Mouse (Mus musculus) lung, adult 18-20 months (tissue): Measurements from ENCODE around the gene Plekhb1.
A peak's percentile ranks its signal among the peaks of the same experiment; 100 is the strongest.

Experiments used
- DNase-seq, 2 experiments: peaks; one replicate each; pipeline ENCODE4 v3.0.0; 2022; ENCODE audit warnings: mixed read lengths in 2 of 2

Plekhb1 gene

DNA sequence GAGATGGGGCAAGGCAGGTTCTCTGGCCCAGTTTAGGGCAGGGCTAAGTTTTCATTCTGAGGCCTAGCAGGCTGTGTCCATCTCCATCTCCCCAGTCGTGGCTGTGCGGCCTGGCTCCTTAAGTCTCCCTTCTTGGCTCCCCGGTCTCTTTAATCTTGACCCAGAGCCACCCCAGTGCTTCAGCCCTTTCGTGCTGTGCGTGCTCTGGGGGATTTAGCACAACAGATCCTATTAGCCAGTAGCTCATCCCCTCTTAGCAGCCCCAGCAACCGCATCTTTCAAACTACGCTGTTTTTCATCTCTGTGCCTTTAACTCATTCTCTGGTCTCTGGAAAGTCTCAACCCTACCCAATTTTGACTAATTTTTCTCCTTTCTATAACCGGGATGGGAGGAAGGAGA lies at the start of gene Plekhb1:
Plekhb1 (minus strand) TSS at position 184 of the 400 bp plus-strand sequence.
- DNase-seq = no peak

GRCm38 (mm10) chr7:100706883-100707480 lies 44.8 kb upstream of the Plekhb1 start:
- DNase-seq = no peak

DNA sequence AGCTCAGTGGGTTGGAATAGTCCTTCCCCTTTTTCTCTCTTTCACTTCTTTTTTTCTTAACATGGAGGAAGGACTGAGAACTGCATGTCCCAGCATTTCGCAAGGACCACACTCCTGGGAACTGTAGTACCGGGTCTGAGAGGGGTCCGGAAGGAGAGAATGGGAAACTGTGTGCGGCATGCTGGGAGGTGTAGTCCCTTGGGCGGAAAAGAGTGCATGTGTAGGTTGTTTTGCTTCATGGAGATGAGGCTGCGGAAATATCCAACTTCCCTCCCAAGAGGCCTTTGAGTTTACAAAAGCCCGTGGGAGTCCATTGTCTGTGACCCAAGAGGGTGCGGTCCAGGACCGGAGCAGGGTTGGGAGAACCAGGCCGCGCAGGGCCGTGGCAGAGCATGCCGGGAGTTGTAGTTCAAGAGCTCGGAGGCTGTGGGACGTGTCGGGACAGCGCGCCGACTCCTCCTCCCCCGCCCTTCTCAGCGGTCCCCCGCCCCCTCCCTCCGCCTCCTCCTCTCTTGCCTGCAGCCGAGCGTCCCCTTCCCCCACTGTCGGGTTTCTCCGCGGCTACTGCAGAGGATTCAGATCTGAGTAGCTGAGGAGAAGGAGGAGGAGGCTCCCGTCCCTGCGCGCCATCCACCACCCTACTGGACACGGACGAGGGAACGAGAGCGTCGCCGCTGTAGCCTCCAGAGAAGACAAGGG lies 44.1 kb upstream of the Plekhb1 start, which contains the start of gene Fam168a:
Fam168a (plus strand) TSS at position 493 of the 699 bp plus-strand sequence.
- DNase-seq = peak; percentile 96 to 98

GRCm38 (mm10) chr7:100699771-100700770 lies 37.9 kb upstream of the Plekhb1 start:
- peak; percentile 19 to 25 for DNase-seq

DNA sequence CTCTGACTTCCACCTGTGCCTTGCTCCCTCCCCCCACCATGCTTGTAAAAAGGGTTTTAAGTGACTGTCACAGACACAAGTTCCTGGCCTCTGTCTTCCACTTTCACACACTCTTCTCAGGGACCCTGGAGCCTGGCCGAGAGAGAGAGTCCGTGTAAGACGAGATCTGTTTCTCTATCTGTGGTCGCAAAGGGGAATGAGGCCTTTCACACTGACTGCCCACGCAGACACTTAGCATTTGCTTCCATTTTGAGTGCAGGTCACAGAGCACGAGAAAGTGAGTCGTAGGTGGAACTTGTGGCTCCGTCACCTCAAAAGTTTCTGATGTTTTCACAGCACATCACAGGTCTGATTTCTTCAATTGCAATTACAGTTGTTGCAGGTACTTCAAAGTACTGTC lies 31.0 kb upstream of the Plekhb1 start:
- DNase-seq = no peak

DNA sequence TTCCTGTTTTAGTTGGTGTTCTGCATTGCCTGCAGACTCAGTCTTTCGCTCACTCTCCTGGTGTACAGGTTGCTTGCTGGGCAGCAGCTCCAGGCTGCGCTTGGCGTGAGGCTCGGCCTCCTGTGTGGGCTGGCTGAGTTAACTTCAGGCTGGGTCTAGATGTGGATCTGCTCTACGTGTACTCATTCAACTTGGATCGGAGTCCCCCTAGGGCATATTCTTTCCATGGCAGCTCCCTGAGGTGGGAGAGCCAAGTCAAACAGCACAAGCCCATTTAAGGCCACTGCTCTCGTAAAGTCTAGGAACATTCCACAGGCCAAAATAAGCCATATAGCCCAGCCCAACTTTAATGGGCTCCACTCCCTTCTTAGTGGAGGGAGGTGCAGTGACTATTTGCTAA lies 26.3 kb upstream of the Plekhb1 start:
- no peak for DNase-seq

DNA sequence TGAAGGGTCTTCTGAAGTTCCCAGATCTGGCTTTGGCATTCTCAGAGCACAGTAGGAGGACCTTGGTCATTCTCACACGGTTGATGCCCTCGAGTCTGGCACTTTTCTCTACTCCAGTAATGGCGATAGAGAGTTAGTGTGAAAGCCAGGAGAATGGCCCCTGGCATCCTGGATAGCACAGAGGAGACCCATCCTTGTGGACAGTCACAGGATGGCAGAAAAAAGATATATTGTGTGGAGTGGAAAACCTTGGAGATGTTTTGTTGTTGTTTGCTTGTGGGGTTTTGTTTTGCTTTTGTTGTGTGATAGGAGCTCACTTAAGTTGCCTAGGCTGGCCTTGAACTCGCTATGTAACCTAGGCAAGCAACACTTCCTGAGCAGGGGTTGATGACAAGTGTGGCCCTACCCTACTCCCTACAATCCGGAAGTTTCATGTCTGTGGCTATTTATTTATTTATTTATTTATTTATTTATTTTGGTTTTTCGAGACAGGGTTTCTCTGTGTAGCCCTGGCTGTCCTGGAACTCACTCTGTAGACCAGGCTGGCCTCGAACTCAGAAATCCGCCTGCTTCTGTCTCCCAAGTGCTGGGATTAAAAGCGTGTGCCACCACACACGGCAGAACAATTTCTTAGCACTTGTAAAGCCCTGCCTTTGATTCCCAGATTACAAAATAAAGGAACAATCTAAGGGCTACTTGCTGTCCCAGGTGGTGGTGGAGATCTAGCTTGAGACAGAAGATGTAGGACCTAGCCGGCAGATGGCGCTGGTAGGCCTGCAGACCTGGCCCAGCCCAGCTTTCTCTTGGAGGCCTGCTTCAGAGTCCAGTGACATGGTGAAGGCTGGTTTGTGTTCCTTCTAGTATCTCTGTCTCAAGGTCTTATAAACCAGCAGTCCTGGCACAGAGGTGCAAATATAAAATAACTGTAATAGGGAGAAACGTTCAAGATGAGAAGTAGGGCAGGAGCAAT lies 23.1 kb upstream of the Plekhb1 start:
- DNase-seq = peak; percentile 53 to 74

GRCm38 (mm10) chr7:100684538-100684937 lies 22.3 kb upstream of the Plekhb1 start:
- DNase-seq = peak; percentile 22 to 43

- no peak for DNase-seq
Measured at GRCm38 (mm10) chr7:100684081-100684480, 21.9 kb upstream of the Plekhb1 start.

DNA sequence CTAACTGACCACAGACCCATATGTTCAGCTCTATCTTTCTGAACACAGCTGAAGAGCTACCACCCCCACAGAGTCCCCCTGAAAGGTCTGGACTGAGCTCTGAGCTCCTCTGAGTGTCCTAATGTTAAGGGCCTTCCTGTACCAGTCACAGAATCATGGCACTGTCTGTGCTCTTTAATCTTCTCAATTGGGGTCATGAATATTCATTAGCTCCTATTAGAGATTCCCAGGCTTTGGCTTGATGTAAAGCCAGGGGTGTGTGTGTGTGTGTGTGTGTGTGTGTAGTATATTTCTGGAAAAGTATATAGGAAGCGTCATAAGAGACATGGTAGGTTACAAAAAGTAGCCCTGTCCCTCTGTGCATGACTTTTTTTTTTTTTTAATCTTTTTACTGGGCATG lies 21.0 kb upstream of the Plekhb1 start:
- DNase-seq = no peak

GRCm38 (mm10) chr7:100681132-100681531 lies 18.9 kb upstream of the Plekhb1 start:
- no peak for DNase-seq

GRCm38 (mm10) chr7:100678948-100679880 lies 17.0 kb upstream of the Plekhb1 start:
- peak; percentile 19 to 35 for DNase-seq

DNA sequence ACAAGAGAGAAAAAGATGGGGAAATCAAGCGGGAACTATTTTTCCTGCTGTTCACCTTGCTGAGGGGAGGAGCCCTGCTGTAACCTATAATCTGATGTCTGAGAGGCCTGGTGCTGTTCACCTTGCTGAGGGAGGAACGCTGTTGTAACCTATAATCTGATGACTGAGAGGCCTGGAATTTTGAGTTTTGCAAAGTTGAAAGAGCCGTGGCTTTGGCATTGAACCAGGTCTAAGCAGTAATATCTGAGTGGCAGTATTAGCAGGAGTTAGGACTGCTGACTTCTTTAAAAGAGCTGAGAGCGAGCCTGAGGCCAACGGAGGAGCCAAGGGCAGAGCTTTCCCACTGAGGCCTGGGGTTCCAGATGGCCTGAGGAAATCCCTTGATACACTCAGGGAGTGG lies 15.8 kb upstream of the Plekhb1 start:
- peak in 1 of 2 experiments; percentile 12 for DNase-seq

- no peak for DNase-seq
Measured at GRCm38 (mm10) chr7:100674941-100675340, 12.7 kb upstream of the Plekhb1 start.

DNA sequence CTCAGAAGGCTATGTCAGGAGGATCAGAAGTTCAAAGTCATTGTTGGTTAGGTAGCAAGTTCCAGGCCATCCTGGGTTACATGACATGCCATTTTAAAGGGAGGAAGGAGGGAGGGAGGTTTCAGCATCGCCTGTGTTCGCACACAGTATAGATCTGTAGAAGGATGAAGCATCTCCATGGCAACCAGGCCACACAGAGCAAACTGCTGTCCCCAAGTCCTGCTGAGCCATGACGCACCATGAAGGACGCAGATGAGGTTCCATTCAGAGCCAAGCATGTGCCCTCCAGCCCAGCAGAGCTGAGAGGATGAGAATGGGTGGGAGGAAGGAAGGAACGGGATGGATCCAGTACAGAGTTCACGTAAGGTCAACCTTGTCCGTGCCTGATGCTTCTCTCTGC lies 11.2 kb upstream of the Plekhb1 start:
- no peak for DNase-seq

DNA sequence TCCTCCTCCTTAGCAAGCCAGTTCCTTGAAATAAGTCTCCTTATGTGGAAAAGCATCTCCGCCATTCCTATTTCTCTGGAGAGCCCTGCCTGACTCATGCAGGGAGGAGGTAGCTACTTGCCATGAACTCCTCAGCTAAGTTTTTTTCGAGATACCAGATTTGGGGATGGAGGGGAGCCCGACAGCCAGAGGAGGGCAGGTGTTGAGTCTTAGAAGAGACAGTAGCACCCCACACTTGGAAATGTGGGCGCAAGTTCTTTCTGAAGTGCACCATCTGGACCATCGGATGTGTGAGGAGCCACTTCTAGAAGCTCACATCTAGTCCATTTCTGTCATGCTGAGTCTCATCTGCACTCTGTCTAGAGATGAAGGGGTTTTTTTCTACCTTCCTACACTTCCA lies 8.4 kb upstream of the Plekhb1 start:
- DNase-seq = no peak

DNA sequence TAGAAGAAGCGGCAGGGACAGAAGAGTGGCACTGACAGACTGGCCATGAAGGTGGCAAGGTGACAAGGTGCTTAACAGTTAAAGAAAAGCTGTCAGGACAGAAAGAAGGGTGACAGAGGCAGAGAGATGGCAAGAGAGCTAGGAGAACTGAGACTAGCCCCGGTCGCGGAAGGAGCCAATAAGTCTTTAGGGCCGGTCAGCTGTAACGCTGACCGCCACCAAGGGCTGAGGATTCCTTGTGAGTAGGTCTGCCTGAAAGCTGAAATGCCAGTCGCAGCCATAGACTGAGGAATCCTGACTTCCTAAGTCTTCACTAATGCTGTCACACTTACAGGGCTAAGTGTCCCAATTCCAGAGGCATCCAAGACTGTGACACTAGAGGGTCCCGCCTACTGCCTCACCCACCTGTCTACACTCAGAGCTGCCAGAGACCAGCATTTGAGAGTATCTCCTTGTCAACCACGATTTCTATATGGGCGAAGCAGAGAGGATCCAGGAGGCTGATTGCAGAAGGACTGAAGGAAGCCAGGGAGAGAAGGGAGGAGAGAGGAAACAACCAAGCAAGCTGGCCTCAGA lies 1.6 kb upstream of the Plekhb1 start:
- DNase-seq = no peak

DNA sequence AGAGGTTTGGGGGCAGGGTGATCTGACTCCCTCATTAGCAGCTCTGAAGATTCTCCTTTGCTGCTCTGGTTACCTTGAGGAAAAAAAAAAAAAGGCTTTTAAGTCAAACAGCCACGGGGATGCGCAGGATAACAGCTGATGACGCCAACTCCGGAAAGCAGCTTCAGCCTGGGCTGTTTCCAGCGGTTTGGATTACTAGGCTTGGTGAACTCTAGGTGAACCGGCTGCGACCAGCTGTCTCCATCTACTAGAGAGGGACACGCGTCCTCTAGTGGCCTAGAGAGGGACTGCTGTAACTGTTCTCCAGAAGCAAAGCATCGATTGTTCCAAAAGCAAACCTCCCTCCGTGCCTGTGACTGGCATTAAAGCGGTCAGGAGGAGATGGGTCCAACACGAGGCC lies 976 bp upstream of the Plekhb1 start:
- DNase-seq = peak; percentile 89 to 92

- DNase-seq = no peak
Measured at GRCm38 (mm10) chr7:100661264-100661663, 950 bp downstream of the Plekhb1 start.

DNA sequence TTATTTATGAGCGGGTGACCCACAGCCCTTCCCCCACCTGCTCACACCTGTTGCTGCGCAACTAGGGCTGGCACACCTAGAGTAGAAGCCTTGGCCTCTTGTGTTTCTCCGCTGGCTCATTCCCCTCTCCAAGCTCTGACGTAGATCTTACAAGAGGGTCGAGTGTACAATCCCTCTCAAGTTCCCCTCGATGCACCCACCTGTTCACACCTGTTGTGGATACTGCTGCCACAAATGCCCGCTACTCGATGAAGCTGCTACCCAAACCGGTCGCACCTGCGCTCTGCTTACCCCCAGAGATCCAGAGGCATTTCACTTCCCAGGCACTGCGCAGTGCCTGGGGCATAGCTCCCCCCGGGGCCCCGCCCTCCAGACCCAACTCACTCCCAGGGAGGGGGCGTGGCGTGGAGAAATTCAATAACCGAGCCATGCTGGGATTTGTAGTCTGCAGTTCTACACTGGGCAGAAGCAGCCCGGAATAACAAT lies 4.1 kb downstream of the Plekhb1 start:
- DNase-seq = peak; percentile 85 to 88
